Mouse (Mus musculus) forebrain, embryonic 14.5 days (tissue): ENCODE data around the gene Lhx9. TPM values are rescaled to one million over a fixed set of nuclear protein-coding genes. Genes with fewer than 3 reads are reported as not detected.

Experiments
- ATAC-seq: fragments of 200-750 bp; cut with Nextera tagmentation; 2 replicates; pipeline ENCODE4 v1.8.0; 2017; ENCODE audit warnings: mild to moderate bottlenecking, moderate library complexity
- DNase-seq: peaks from one replicate; pipeline ENCODE4 v3.0.0-alpha.2; 2015; ENCODE audit warnings: low spot score
- H3K27ac ChIP-seq: fragments of 300-500 bp; sonication (generic); 2 replicates; pipeline ENCODE4 v1.5.1; 2014; ENCODE audit warnings: low read depth, mild to moderate bottlenecking, control low read depth, low read length, moderate library complexity
- H3K27me3 ChIP-seq: fragments of 300-500 bp; sonication (generic); replicated peaks from 2 replicates; pipeline ENCODE4 v1.6.1; 2014; ENCODE audit warnings: low read length, control low read depth, mixed read lengths; ENCODE audit not compliant: control insufficient read depth, insufficient read depth
- H3K36me3 ChIP-seq: fragments of 300-500 bp; sonication (generic); 2 replicates; pipeline ENCODE4 v1.6.1; 2014; ENCODE audit warnings: low read length, control low read depth; ENCODE audit not compliant: control insufficient read depth, insufficient read depth
- H3K4me1 ChIP-seq: fragments of 300-500 bp; sonication (generic); 2 replicates; pipeline ENCODE4 v1.6.1; 2014; ENCODE audit warnings: antibody characterized with exemption, low read length, control low read depth; ENCODE audit not compliant: control insufficient read depth, insufficient read depth
- H3K4me2 ChIP-seq: fragments of 300-500 bp; sonication (generic); 2 replicates; pipeline ENCODE4 v1.6.1; 2014; ENCODE audit warnings: mild to moderate bottlenecking, control low read depth, low read length
- H3K4me3 ChIP-seq: fragments of 300-500 bp; sonication (generic); 2 replicates; pipeline ENCODE4 v1.5.1; 2014; ENCODE audit warnings: low read depth, low read length, control low read depth
- H3K9ac ChIP-seq: fragments of 300-500 bp; sonication (generic); 2 replicates; pipeline ENCODE4 v1.6.1; 2014; ENCODE audit warnings: mild to moderate bottlenecking, low read length, control low read depth, moderate library complexity
- H3K9me3 ChIP-seq: fragments of 300-500 bp; sonication (generic); replicated peaks from 2 replicates; pipeline ENCODE4 v1.6.1; 2016; ENCODE audit warnings: low read length, control low read depth, mixed read lengths; ENCODE audit not compliant: control insufficient read depth
- WGBS: fragments of 180-500 bp; shearing (Covaris S2); extraction: QIAGEN DNeasy Blood & Tissue Kit; methylation state at CpG from one replicate; pipeline ENCODE4 v1.1.7; 2014; 5-methylcytosine and 5-hydroxymethylcytosine counted together
- polyA plus RNA-seq: library from polyadenylated mRNA; unstranded; fragments of >200 nt; fragmentation: Nextera tagmentation; extraction: Ambion mirVana; gene quantifications from 2 replicates; pipeline ENCODE4 v1.2.1, GENCODE M21; 2014

Gene Lhx9
- polyA plus RNA-seq, 1 experiment from 2014 or later: 15.2 TPM

DNA sequence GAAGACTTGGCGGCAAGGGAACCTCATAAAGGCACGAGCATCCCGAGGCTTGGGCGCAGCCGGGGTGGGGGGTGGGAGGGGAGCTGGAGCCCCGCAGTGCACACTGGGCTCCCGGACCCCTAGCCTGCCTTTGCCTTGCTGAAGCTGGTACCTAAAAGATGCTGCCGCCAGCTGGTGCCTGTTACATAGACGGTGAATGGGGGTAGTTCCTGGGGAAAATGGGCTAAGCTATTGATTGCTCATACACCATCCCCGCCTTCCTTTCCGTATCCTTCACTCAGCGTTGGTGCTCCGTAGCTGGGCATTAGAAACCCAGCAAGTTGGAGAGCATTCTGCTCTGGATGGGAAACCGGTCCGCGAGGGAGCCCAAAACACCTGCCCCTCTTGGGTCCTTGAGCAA is 351 bp downstream of the Lhx9 start:
- WGBS: under 1% methylated on average over 16 of the region's 16 CpGs
- Histone ChIP-seq H3K36me3 (no peaks in the 10 kb centered on the region), H3K4me2 (peak overlapping the region; percentile 63), H3K27me3 (peaks cover 31% of the 10 kb centered on the region), H3K27ac (peak overlapping the region; percentile 61), H3K9me3 (no peaks in the 10 kb centered on the region), H3K4me1 (peaks cover 8% of the 10 kb centered on the region), H3K4me3 (peak overlapping the region; percentile 36), H3K9ac (peak overlapping the region; percentile 57)
- ATAC-seq (peak; percentile 29), DNase-seq (peak; percentile 54)

DNA sequence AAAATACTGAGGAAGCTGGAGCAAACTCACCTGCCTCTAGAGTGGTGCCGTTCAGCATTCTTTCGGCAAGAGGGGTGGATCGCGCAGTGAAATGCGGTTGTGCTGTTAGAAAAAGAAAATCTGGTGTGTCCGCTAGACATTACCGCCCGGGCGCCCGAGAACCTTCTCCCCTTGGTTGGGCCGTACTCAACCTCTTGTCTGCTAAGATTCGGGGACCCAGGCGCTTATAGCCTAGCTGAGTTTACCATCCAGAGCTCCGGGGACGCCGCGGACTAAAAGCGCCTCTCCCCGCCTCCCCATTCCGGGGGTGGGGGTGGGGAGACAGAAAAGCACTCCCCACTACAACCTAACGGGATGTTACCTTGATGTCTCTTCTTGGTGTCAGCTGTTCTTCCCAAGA is 1.2 kb downstream of the Lhx9 start:
- DNase-seq: no peak
- peaks cover 8% of the 10 kb centered on the region for H3K4me1 ChIP-seq

DNA sequence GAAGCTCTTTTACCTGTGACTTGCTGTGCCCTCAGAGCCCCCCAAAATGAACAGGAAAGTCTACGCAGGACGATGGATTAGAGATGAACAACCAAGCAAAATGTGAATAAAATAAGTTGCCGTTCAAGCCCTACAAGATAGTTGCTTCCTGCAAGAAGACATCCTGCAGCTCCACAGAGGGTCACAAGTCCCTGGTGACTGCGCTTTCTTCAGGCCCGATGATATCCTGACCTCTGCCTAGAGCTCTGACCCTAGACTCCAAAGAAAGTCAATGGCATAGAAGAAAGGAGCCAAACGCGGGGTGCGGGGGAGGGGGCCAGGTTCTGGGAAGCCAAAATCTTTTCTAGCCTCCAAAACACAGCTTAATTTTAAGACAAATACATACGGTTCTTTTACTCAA is 1.8 kb downstream of the Lhx9 start:
- H3K27ac ChIP-seq: peak overlapping the region; percentile 22
- no peaks in the 10 kb centered on the region for H3K36me3 ChIP-seq
- no peak for ATAC-seq
- no peaks in the 10 kb centered on the region for H3K9me3 ChIP-seq
- peak overlapping the region; percentile 45 for H3K4me2 ChIP-seq
- H3K9ac ChIP-seq: peak overlapping the region; percentile 61
- peaks cover 31% of the 10 kb centered on the region for H3K27me3 ChIP-seq
- peaks cover 8% of the 10 kb centered on the region for H3K4me1 ChIP-seq
- peak overlapping the region; percentile 36 for H3K4me3 ChIP-seq
- no peak for DNase-seq
- WGBS: 5% methylated on average over 9 of the region's 9 CpGs

More for the DNA sequence above, 1.2 kb downstream of the Lhx9 start:
- H3K4me2 ChIP-seq: peak overlapping the region; percentile 45
- WGBS: under 1% methylated on average over 21 of the region's 21 CpGs
- peaks cover 31% of the 10 kb centered on the region for H3K27me3 ChIP-seq
- H3K4me3 ChIP-seq: peak overlapping the region; percentile 36
- ATAC-seq: no peak
- peak overlapping the region; percentile 70 for H3K27ac ChIP-seq
- H3K9ac ChIP-seq: peak overlapping the region; percentile 61
- H3K9me3 ChIP-seq: no peaks in the 10 kb centered on the region
- H3K36me3 ChIP-seq: no peaks in the 10 kb centered on the region

DNA sequence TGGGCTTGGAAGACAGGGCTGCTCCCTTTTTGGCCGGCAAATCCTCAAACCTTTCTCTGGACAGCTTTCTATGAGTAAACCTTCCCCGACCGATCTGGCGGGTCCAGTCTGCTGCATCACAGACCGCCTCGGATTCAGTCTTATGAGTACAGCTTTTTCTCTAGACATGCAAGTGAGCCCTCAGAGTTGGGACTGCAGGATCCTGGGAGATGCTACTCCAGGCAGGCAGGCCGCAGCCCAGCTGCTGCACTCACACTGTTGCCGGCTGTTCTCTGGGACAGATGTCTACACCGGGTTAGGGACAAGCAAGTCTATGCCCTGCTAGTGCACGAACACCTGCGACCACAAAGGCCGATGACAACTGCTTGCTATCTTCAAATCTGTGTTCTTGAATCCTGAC is 2.2 kb downstream of the Lhx9 start:
- DNase-seq (no peak), ATAC-seq (no peak)
- Histone ChIP-seq H3K36me3 (no peaks in the 10 kb centered on the region), H3K4me3 (peak overlapping the region; percentile 36), H3K4me2 (peak overlapping the region; percentile 45), H3K27ac (peak overlapping the region; percentile 22), H3K9ac (peak overlapping the region; percentile 61), H3K27me3 (peaks cover 31% of the 10 kb centered on the region), H3K9me3 (no peaks in the 10 kb centered on the region), H3K4me1 (peaks cover 11% of the 10 kb centered on the region)
- 7% methylated on average over 12 of the region's 12 CpGs for WGBS

DNA sequence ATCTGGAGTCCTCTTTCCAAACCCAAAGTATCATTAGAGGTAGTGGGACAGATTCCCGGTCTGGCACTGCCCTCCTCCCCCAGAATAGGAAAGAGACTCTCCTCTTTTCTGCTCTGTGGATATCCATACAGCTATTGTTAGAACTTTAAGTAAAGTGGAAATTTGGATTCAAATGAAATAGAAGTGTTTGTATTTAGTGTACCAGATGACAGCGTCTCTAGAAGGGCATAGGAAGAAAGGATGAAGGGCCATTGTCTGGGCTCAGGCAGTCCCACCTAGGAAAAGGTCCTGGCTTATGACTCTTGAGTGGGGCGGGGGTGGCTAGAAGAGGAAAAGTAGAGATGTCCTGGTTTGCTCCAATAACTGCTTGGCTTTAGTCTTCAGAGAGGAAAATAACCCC is 2.9 kb downstream of the Lhx9 start:
- peak overlapping the region; percentile 36 for H3K4me3 ChIP-seq
- ATAC-seq: no peak
- no peak overlapping the region; the same call in 1 of the 2 replicates for H3K27ac ChIP-seq
- peaks cover 31% of the 10 kb centered on the region for H3K27me3 ChIP-seq
- peaks cover 12% of the 10 kb centered on the region for H3K4me1 ChIP-seq
- peak overlapping the region; percentile 45 for H3K4me2 ChIP-seq
- H3K36me3 ChIP-seq: no peaks in the 10 kb centered on the region
- no peaks in the 10 kb centered on the region for H3K9me3 ChIP-seq
- no peak for DNase-seq
- H3K9ac ChIP-seq: peak overlapping the region; percentile 61; the same call in 1 of the 2 replicates
- 20% methylated on average over 3 of the region's 3 CpGs for WGBS

DNA sequence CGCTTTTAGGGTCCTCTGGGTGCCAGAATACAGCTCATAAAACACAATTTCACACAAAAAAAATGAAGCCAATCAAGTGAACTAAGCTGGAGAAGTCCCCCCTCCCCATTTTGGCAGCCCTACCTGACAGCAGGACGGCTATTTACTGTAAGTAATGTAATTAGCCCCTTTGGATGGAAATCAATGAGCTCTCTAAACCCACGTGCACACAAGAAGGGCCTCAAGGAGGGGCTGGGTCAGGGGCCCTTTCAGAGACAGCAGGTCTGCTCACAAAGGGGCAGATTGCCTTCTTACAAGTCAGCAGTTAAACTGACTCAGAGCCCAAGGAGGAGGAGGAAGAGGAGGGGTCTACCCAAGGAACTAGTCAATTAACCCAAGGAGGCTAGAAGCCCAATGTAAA is 4.2 kb downstream of the Lhx9 start:
- H3K4me2 ChIP-seq: peak overlapping the region; percentile 65
- DNase-seq (peak; percentile 75), ATAC-seq (peak; percentile 13; the same call in 1 of the 2 replicates)
- H3K9ac ChIP-seq: peak overlapping the region; percentile 49
- peak overlapping the region; percentile 50 for H3K4me3 ChIP-seq
- H3K36me3 ChIP-seq: no peaks in the 10 kb centered on the region
- 0% methylated on average over 3 of the region's 3 CpGs for WGBS
- peaks cover 39% of the 10 kb centered on the region for H3K27me3 ChIP-seq
- H3K27ac ChIP-seq: peak overlapping the region; percentile 82
- no peaks in the 10 kb centered on the region for H3K9me3 ChIP-seq
- peaks cover 12% of the 10 kb centered on the region for H3K4me1 ChIP-seq

DNA sequence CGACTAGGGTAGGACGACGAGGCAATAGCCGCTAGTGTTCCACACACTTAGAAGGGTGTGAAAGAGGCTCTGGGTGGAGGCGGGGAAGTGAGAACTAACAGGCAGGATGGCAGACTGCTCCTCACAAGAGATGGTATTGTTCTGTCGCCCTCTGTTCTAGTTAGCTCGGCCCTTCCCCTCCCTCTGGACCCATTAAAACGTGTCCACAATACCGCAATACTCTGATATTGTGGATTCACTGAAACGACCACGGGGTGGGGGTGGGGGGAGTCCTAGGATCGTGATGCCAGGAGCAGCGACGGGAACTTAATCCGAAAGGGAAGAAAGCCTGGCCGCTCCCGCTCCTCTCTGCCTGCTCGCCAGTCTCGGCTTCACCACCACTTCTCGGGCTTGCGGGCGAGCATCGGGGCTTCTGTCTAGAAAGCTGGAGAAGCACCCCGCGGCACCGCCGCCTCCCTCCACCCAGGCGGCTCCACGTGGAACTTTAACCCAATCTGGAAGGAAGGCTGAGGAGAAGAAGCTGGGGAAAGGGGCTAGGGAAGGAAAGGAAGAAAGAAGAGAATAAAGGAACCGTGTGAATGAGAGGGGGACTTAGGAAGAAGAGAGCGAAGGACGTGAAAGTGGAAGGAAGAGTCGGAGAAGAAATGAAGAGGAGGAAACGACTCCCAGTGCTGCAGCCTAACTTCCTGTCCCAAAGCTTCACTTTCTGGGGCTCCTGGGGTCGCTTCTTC is 4.9 kb downstream of the Lhx9 start:
- peak overlapping the region; percentile 82 for H3K27ac ChIP-seq
- H3K36me3 ChIP-seq: no peaks in the 10 kb centered on the region
- peak overlapping the region; percentile 49 for H3K9ac ChIP-seq
- WGBS: under 1% methylated on average over 35 of the region's 35 CpGs
- H3K27me3 ChIP-seq: peaks cover 42% of the 10 kb centered on the region
- peak overlapping the region; percentile 50 for H3K4me3 ChIP-seq
- no peaks in the 10 kb centered on the region for H3K9me3 ChIP-seq
- H3K4me1 ChIP-seq: peaks cover 12% of the 10 kb centered on the region
- peak; percentile 49; the same call in 1 of the 2 replicates for ATAC-seq
- peak; percentile 70 for DNase-seq
- H3K4me2 ChIP-seq: peak overlapping the region; percentile 65

DNA sequence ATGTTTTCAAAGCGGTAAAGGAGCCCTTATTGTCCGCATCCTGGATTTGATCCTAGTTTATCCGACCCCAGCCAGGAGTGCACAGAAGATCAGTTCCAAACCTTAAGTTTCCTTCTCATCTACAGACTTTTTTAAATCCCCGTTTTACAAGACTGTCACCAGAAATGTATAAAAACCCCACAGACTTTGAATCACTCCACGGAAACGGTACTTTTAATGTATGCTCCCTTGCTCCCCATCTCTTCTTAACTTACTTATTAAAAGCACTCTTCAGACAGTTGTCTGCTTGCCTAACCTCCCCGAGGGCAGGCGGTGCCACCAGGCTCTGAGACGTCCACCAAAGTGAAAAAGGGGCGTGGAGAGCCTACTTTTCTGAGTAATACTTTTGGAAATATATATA is 5.6 kb downstream of the Lhx9 start:
- 1% methylated on average over 10 of the region's 10 CpGs for WGBS
- DNase-seq: no peak
- ATAC-seq: no peak
- peak overlapping the region; percentile 85 for H3K9ac ChIP-seq
- H3K36me3 ChIP-seq: no peaks in the 10 kb centered on the region
- peak overlapping the region; percentile 50 for H3K4me3 ChIP-seq
- H3K9me3 ChIP-seq: no peaks in the 10 kb centered on the region
- peak overlapping the region; percentile 65 for H3K4me2 ChIP-seq
- peak overlapping the region; percentile 82; the same call in 1 of the 2 replicates for H3K27ac ChIP-seq
- H3K27me3 ChIP-seq: peaks cover 43% of the 10 kb centered on the region
- peaks cover 14% of the 10 kb centered on the region for H3K4me1 ChIP-seq

DNA sequence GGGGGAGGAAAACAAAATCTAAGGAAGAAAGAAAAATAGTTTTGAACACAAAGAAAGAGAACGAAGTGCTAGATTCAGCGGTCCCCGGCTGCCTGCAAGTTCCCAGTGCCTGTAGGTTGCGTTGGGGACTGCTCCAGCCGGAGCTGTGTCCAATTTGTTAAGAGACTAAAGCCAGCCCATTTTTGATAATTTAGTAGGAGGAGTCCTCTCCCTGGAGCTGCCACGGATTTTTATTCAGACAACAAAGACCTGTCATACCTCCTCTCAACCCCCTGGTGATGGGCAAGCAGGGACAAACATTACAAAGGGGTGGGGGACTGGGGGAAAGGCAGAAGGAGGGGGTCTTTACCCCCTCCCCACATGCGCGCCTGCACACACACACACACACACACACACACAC is 6.1 kb downstream of the Lhx9 start:
- Histone ChIP-seq H3K4me1 (peaks cover 14% of the 10 kb centered on the region), H3K4me2 (peak overlapping the region; percentile 65), H3K36me3 (no peaks in the 10 kb centered on the region), H3K4me3 (peak overlapping the region; percentile 50), H3K27me3 (peaks cover 48% of the 10 kb centered on the region), H3K9ac (peak overlapping the region; percentile 85), H3K27ac (peak overlapping the region; percentile 82; the same call in 1 of the 2 replicates), H3K9me3 (no peaks in the 10 kb centered on the region)
- ATAC-seq (peak; percentile 68), DNase-seq (peak; percentile 87)
- WGBS: 0% methylated on average over 8 of the region's 8 CpGs
